Comparison of ENCODE assay signal across 10 mouse cellular contexts in genomic region chr9:50602055-50602845, GRCm38 (mm10). TPM values are rescaled to one million over a fixed set of nuclear protein-coding genes. Genes with fewer than 3 reads are reported as not detected.
DNase-seq lines count a peak whose midpoint lies in the region; ATAC-seq and TF ChIP-seq lines count a peak whose summit lies in the region.
"Had no signal": no experiment of that assay in that cellular context is flagged by ENCODE, and none has a peak within 500 bp of the region (broad histone marks: within the 10 kb centered on the region; RNA-seq: fewer than 3 reads in every experiment).

No protein-coding gene starts in this region.

- no peaks in the 10 kb centered on the region for H3K27me3 ChIP-seq in CH12.LX (replicated peaks)
- H3K27me3 ChIP-seq in G1E (ENCODE audit: insufficient read depth, low read length), result no peaks in the 10 kb centered on the region
- H3K27me3 ChIP-seq in hindbrain, embryonic 13.5 days, result no peaks in the 10 kb centered on the region
- no peaks in the 10 kb centered on the region for H3K27me3 ChIP-seq in liver, embryonic 13.5 days

- H3K36me3 ChIP-seq in CH12.LX (replicated peaks in 1 of 2; ENCODE audit: control insufficient read depth in 1 of 2, insufficient read depth in 1 of 2, low read length in 1 of 2) (peaks cover 30 to 52% of the 10 kb centered on the region in 2 experiments), G1E (replicated peaks) (peaks cover 56% of the 10 kb centered on the region)
- peaks cover 48% of the 10 kb centered on the region for H3K36me3 ChIP-seq in hindbrain, embryonic 13.5 days
- peaks cover 55% of the 10 kb centered on the region for H3K36me3 ChIP-seq in liver, embryonic 13.5 days

- peaks cover 45% of the 10 kb centered on the region for H3K79me2 ChIP-seq in CH12.LX (replicated peaks; ENCODE audit: control insufficient read depth, extremely low read depth, insufficient read depth, poor library complexity, severe bottlenecking)

- TF ChIP-seq CTCF in CH12.LX (conservative IDR thresholded peaks at IDR 0.05 in 1 of 2, IDR thresholded peaks at IDR 0.05 in 1 of 2; ENCODE audit: low read depth in 2 of 2, low read length in 2 of 2), result no peak
- no peak for TF ChIP-seq CTCF in G1E (IDR thresholded peaks at IDR 0.05; ENCODE audit: low read depth, low read length)

- H3K9me3 ChIP-seq in CH12.LX (replicated peaks; ENCODE audit: low read length), result no peaks in the 10 kb centered on the region
- H3K9me3 ChIP-seq in G1E (replicated peaks), result no peaks in the 10 kb centered on the region
- no peaks in the 10 kb centered on the region for H3K9me3 ChIP-seq in hindbrain, embryonic 13.5 days
- no peaks in the 10 kb centered on the region for H3K9me3 ChIP-seq in liver, embryonic 13.5 days (replicated peaks)

- 90% methylated on average over 7 of the region's 7 CpGs for WGBS in hindbrain, embryonic 13.5 days
- 34% methylated on average over 7 of the region's 7 CpGs for WGBS in liver, embryonic 13.5 days (ENCODE audit: insufficient replicate concordance)

- H3K4me3 ChIP-seq in CH12.LX (replicated peaks in 1 of 3; ENCODE audit: low read depth in 2 of 3, low read length in 2 of 3, poor library complexity in 1 of 3) (peak overlapping the region; percentile 80 to 98 (median 84)), G1E (ENCODE audit: low read depth, low read length) (peak overlapping the region; percentile 97)
- H3K4me3 ChIP-seq in hindbrain, embryonic 13.5 days, result peak overlapping the region; percentile 89
- peak overlapping the region; percentile 87 for H3K4me3 ChIP-seq in liver, embryonic 13.5 days (replicated peaks)

- peak overlapping the region; percentile 73 for H3K9ac ChIP-seq in CH12.LX (ENCODE audit: insufficient read depth, low read depth)
- 0 out of 2 replicates have a peak overlapping the region, but pooled peaks have one; percentile 95 for H3K9ac ChIP-seq in hindbrain, embryonic 13.5 days
- H3K9ac ChIP-seq in liver, embryonic 13.5 days, result peak overlapping the region; percentile 90

- no peak for TF ChIP-seq RAD21 in CH12.LX (IDR thresholded peaks at IDR 0.05; ENCODE audit: low read depth, low read length)

- in situ Hi-C loops in CH12.LX (cut with MboI; ENCODE audit: low pct_ligation_motif_present, low pct_unique_long_range_greater_than_20kb, low sequenced_read_pairs), result loop anchor here (10.0 kb wide), 1 partner anchor 147 kb away; no protein-coding TSS in a partner anchor

- TF ChIP-seq POLR2A in CH12.LX (IDR thresholded peaks at IDR 0.05; ENCODE audit: low read depth, low read length), result no peak

- no peak overlapping the region for H3K27ac ChIP-seq in CH12.LX (ENCODE audit: insufficient read depth, low read depth)
- no peak overlapping the region for H3K27ac ChIP-seq in hindbrain, embryonic 13.5 days
- peak overlapping the region; percentile 76 for H3K27ac ChIP-seq in liver, embryonic 13.5 days

- DNase-seq in CH12.LX (ENCODE audit: extremely low read depth), result no peak
- DNase-seq in G1E (ENCODE audit: low spot score), result no peak
- no peak for DNase-seq in liver, embryonic 13.5 days
- no peak for DNase-seq in adrenal gland, adult 2 months
- no peak for DNase-seq in right cerebral cortex, postnatal 36 days (ENCODE audit: low spot score in 2 of 2)
- DNase-seq in embryo, embryonic 10 days (ENCODE audit: low spot score), result no peak
- DNase-seq in spleen, postnatal 10 days (ENCODE audit: low spot score in 2 of 2), result no peak
- DNase-seq: right cerebral cortex, adult 18-20 months had no signal

- no peak for ATAC-seq in G1E (ENCODE audit: extremely low read depth, insufficient number of reproducible peaks, low FRiP score, poor library complexity, severe bottlenecking)
- ATAC-seq in hindbrain, embryonic 13.5 days (ENCODE audit: low FRiP score), result no peak
- no peak for ATAC-seq in liver, embryonic 13.5 days (ENCODE audit: low read depth)

- TF ChIP-seq EP300 in CH12.LX (IDR thresholded peaks at IDR 0.05; ENCODE audit: low read length), result no peak

- peak overlapping the region; percentile 52 for H3K4me2 ChIP-seq in CH12.LX (ENCODE audit: insufficient read depth, low read depth, poor library complexity, severe bottlenecking)
- H3K4me2 ChIP-seq in hindbrain, embryonic 13.5 days, result peak overlapping the region; percentile 90
- H3K4me2 ChIP-seq in liver, embryonic 13.5 days, result peak overlapping the region; percentile 84

- dilution Hi-C loops in CH12.LX (cut with MboI; ENCODE audit: extremely low pct_ligation_motif_present, extremely low pct_unique_long_range_greater_than_20kb, low sequenced_read_pairs), result no loop called here

- H3K4me1 ChIP-seq in CH12.LX (ENCODE audit: control insufficient read depth in 1 of 2, insufficient read depth in 2 of 2) (peaks cover 5 to 34% of the 10 kb centered on the region in 2 experiments; a peak in 3 of 4 replicates), G1E (ENCODE audit: insufficient read depth, low read depth, low read length) (peaks cover 35% of the 10 kb centered on the region)
- peaks cover 34% of the 10 kb centered on the region for H3K4me1 ChIP-seq in hindbrain, embryonic 13.5 days (replicated peaks)
- H3K4me1 ChIP-seq in liver, embryonic 13.5 days (replicated peaks), result peaks cover 45% of the 10 kb centered on the region

TF ChIP-seq in CH12.LX, 34 proteins besides CTCF, POLR2A, EP300 and RAD21:
- no peak for TF ChIP-seq ZMIZ1 (IDR thresholded peaks at IDR 0.05; ENCODE audit: low read depth, low read length)
- no peak for TF ChIP-seq TCF12 (IDR thresholded peaks at IDR 0.05; ENCODE audit: low read depth, low read length)
- no peak for TF ChIP-seq USF2 (conservative IDR thresholded peaks at IDR 0.05; ENCODE audit: low read depth, low read length)
- no peak for TF ChIP-seq MXI1 (IDR thresholded peaks at IDR 0.05; ENCODE audit: low read depth, low read length)

RNA-seq across cellular contexts. Expression of gene Sdhd, which starts 1.4 kb away (rescaled TPM):
- 215 and 261 TPM in 2 replicates for total RNA-seq in CH12.LX (2012; rRNA removed)
- total RNA-seq in CH12.LX (2014; rRNA removed), result 407 and 435 TPM in 2 replicates
- 220 and 240 TPM in 2 replicates for polyA plus RNA-seq in CH12.LX (2012; ENCODE audit: insufficient read length, low read depth)
- total RNA-seq in G1E (2014; fragmentation: Nextera tagmentation), result 103 and 109 TPM in 2 replicates
- 267 and 296 TPM in 2 replicates for total RNA-seq in G1E (2017)
- polyA plus RNA-seq in G1E (2012), result 32.3 and 45.2 TPM in 2 replicates
- 221 and 228 TPM in 2 replicates for polyA plus RNA-seq in hindbrain, embryonic 13.5 days (2015; fragmentation: Nextera tagmentation; extraction: Ambion mirVana)
- polyA plus RNA-seq in liver, embryonic 13.5 days (2015; fragmentation: Nextera tagmentation; extraction: Ambion mirVana), result 350 and 370 TPM in 2 replicates
- total RNA-seq in adrenal gland, adult 2 months (2021), result 100 to 1,000 TPM; 249 to 334 TPM
- polyA plus RNA-seq in adrenal gland, adult 2 months (2012; rRNA removed), result 248 and 267 TPM in 2 replicates

RNA-seq across cellular contexts. Expression of gene Timm8b, which starts 1.5 kb away (rescaled TPM):
- total RNA-seq in CH12.LX (2012; rRNA removed) (160 and 183 TPM in 2 replicates), CH12.LX (2014; rRNA removed) (244 and 249 TPM in 2 replicates), G1E (2014; fragmentation: Nextera tagmentation) (88.9 and 111 TPM in 2 replicates), G1E (2017) (353 and 447 TPM in 2 replicates)
- polyA plus RNA-seq in CH12.LX (2012; ENCODE audit: insufficient read length, low read depth) (119 and 155 TPM in 2 replicates), G1E (2012) (11.1 and 14.8 TPM in 2 replicates)
- polyA plus RNA-seq in hindbrain, embryonic 13.5 days (2015; fragmentation: Nextera tagmentation; extraction: Ambion mirVana), result 373 and 382 TPM in 2 replicates
- 208 and 218 TPM in 2 replicates for polyA plus RNA-seq in liver, embryonic 13.5 days (2015; fragmentation: Nextera tagmentation; extraction: Ambion mirVana)
- 100 to 1,000 TPM; 213 to 216 TPM for total RNA-seq in adrenal gland, adult 2 months (2021)
- polyA plus RNA-seq in adrenal gland, adult 2 months (2012; rRNA removed), result 33.0 and 58.2 TPM in 2 replicates

RNA-seq across cellular contexts. Expression of gene Pih1d2, which starts 14.9 kb away (rescaled TPM):
- total RNA-seq in CH12.LX (2012; rRNA removed) (1.8 and 2.4 TPM in 2 replicates), CH12.LX (2014; rRNA removed) (4.8 and 5.5 TPM in 2 replicates), G1E (2014; fragmentation: Nextera tagmentation) (3.6 and 3.7 TPM in 2 replicates), G1E (2017) (2.5 and 6.5 TPM in 2 replicates)
- polyA plus RNA-seq in CH12.LX (2012; ENCODE audit: insufficient read length, low read depth) (2.8 and 3.2 TPM in 2 replicates), G1E (2012) (0.39 and 0.41 TPM in 2 replicates)
- 5.7 and 7.5 TPM in 2 replicates for polyA plus RNA-seq in hindbrain, embryonic 13.5 days (2015; fragmentation: Nextera tagmentation; extraction: Ambion mirVana)
- polyA plus RNA-seq in liver, embryonic 13.5 days (2015; fragmentation: Nextera tagmentation; extraction: Ambion mirVana), result 1.8 and 2.1 TPM in 2 replicates
- total RNA-seq in adrenal gland, adult 2 months (2021), result 1 to 10 TPM; 1.2 to 3.4 TPM
- polyA plus RNA-seq in adrenal gland, adult 2 months (2012; rRNA removed), result 0.26 and 0.38 TPM in 2 replicates

RNA-seq across cellular contexts. Expression of gene Nkapd1, which starts 15.0 kb away (rescaled TPM):
- total RNA-seq in CH12.LX (2012; rRNA removed) (9.6 and 10.0 TPM in 2 replicates), CH12.LX (2014; rRNA removed) (13.5 and 13.7 TPM in 2 replicates), G1E (2014; fragmentation: Nextera tagmentation) (45.5 and 49.7 TPM in 2 replicates), G1E (2017) (24.6 and 31.0 TPM in 2 replicates)
- polyA plus RNA-seq in CH12.LX (2012; ENCODE audit: insufficient read length, low read depth) (36.7 and 38.4 TPM in 2 replicates), G1E (2012) (8.0 and 9.7 TPM in 2 replicates)
- polyA plus RNA-seq in hindbrain, embryonic 13.5 days (2015; fragmentation: Nextera tagmentation; extraction: Ambion mirVana), result 24.5 and 25.9 TPM in 2 replicates
- polyA plus RNA-seq in liver, embryonic 13.5 days (2015; fragmentation: Nextera tagmentation; extraction: Ambion mirVana), result 10.4 and 11.6 TPM in 2 replicates
- 10 to 100 TPM; 20.9 to 26.8 TPM for total RNA-seq in adrenal gland, adult 2 months (2021)
- 6.8 and 7.3 TPM in 2 replicates for polyA plus RNA-seq in adrenal gland, adult 2 months (2012; rRNA removed)

RNA-seq across cellular contexts. Expression of gene Tex12, which starts 41.1 kb away (rescaled TPM):
- not detected in 2 replicates for total RNA-seq in CH12.LX (2012; rRNA removed)
- total RNA-seq in CH12.LX (2014; rRNA removed), result not detected in 2 replicates
- not detected in 2 replicates for polyA plus RNA-seq in CH12.LX (2012; ENCODE audit: insufficient read length, low read depth)
- not detected in 2 replicates for total RNA-seq in G1E (2014; fragmentation: Nextera tagmentation)
- total RNA-seq in G1E (2017), result not detected in 2 replicates
- not detected in 2 replicates for polyA plus RNA-seq in G1E (2012)
- 0.22 and 0.38 TPM in 2 replicates for polyA plus RNA-seq in hindbrain, embryonic 13.5 days (2015; fragmentation: Nextera tagmentation; extraction: Ambion mirVana)
- not detected in 2 replicates for polyA plus RNA-seq in liver, embryonic 13.5 days (2015; fragmentation: Nextera tagmentation; extraction: Ambion mirVana)
- not detected for total RNA-seq in adrenal gland, adult 2 months (2021)
- polyA plus RNA-seq in adrenal gland, adult 2 months (2012; rRNA removed), result not detected in 2 replicates
- total RNA-seq: common myeloid progenitor, adult 5-6 weeks had no signal
